Mouse (Mus musculus) stomach, embryonic 14.5 days (tissue): ENCODE results near the gene Arpc5l. TPM values are rescaled to one million over a fixed set of nuclear protein-coding genes. Genes with fewer than 3 reads are reported as not detected.
"Not testable (repeated sequence)": the region's sequence is repeated elsewhere in the genome, so short reads cannot be mapped to it uniquely, and the experiment has no call there.

ENCODE experiments used
- ATAC-seq: fragments of 200-750 bp; cut with Nextera tagmentation; 2 replicates; pipeline ENCODE4 v1.8.0; 2017; ENCODE audit warnings: low read depth, moderate TSS enrichment; ENCODE audit not compliant: insufficient number of reproducible peaks, insufficient read depth, low FRiP score
- H3K27ac ChIP-seq: fragments of 300-500 bp; sonication (generic); 2 replicates; pipeline ENCODE4 v1.5.1; 2014; ENCODE audit warnings: mild to moderate bottlenecking, low read length, moderate library complexity, mixed read lengths
- H3K27me3 ChIP-seq: fragments of 300-500 bp; sonication (generic); 2 replicates; pipeline ENCODE4 v1.6.1; 2014; ENCODE audit warnings: low read length, control low read depth, mixed read lengths; ENCODE audit not compliant: control insufficient read depth, insufficient read depth
- H3K36me3 ChIP-seq: fragments of 300-500 bp; sonication (generic); 2 replicates; pipeline ENCODE4 v1.6.1; 2014; ENCODE audit warnings: mild to moderate bottlenecking, control low read depth, low read length, moderate library complexity, mixed read lengths; ENCODE audit not compliant: control insufficient read depth, insufficient read depth
- H3K4me1 ChIP-seq: fragments of 300-500 bp; sonication (generic); 2 replicates; pipeline ENCODE4 v1.6.1; 2014; ENCODE audit warnings: low read length, control low read depth, mixed read lengths; ENCODE audit not compliant: control insufficient read depth, insufficient read depth
- H3K4me2 ChIP-seq: fragments of 300-500 bp; sonication (generic); replicated peaks from 2 replicates; pipeline ENCODE4 v1.6.1; 2014; ENCODE audit warnings: low read depth, low read length, control low read depth
- H3K4me3 ChIP-seq: fragments of 300-500 bp; sonication (generic); 2 replicates; pipeline ENCODE4 v1.5.1; 2014; ENCODE audit warnings: low read depth, low read length, control low read depth
- H3K9ac ChIP-seq: fragments of 300-500 bp; sonication (generic); replicated peaks from 2 replicates; pipeline ENCODE4 v1.6.1; 2014; ENCODE audit warnings: low read depth, mild to moderate bottlenecking, control low read depth, low read length, moderate library complexity, mixed read lengths
- H3K9me3 ChIP-seq: fragments of 300-500 bp; sonication (generic); 2 replicates; pipeline ENCODE4 v1.6.1; 2016; ENCODE audit warnings: low read depth, low read length, control low read depth; ENCODE audit not compliant: control insufficient read depth
- whole genome bisulfite sequencing: fragments of 180-500 bp; shearing (Covaris S2); extraction: QIAGEN DNeasy Blood & Tissue Kit; methylation state at CpG from one replicate; pipeline ENCODE4 v1.1.7; 2014; 5-methylcytosine and 5-hydroxymethylcytosine counted together
- polyA plus RNA-seq: library from polyadenylated mRNA; unstranded; fragments of >200 nt; fragmentation: Nextera tagmentation; extraction: Ambion mirVana; gene quantifications from 2 replicates; pipeline ENCODE4 v1.2.1, GENCODE M21; 2014

Arpc5l gene
- polyA plus RNA-seq, 1 experiment from 2014 or later, result 119 TPM

- H3K4me3 ChIP-seq, result peak overlapping the region; percentile 77
- H3K27me3 ChIP-seq, result no peaks in the 10 kb centered on the region
- ATAC-seq, result no peak
- H3K27ac ChIP-seq, result no peak overlapping the region
- WGBS, result 63% methylated on average over 5 of the region's 5 CpGs
- H3K9me3 ChIP-seq, result no peaks in the 10 kb centered on the region
- peak overlapping the region; percentile 94 for H3K4me2 ChIP-seq
- peak overlapping the region; percentile 92; the same call in 1 of the 2 replicates for H3K9ac ChIP-seq
- peaks cover 24% of the 10 kb centered on the region for H3K4me1 ChIP-seq
- H3K36me3 ChIP-seq, result peaks cover 42% of the 10 kb centered on the region
Measured at GRCm38 (mm10) chr2:39003512-39003911, 1.6 kb upstream of the Arpc5l start.

GRCm38 (mm10) chr2:39004372-39004771, 776 bp upstream of the Arpc5l start:
- under 1% methylated on average over 11 of the region's 11 CpGs for WGBS
- H3K4me1 ChIP-seq, result peaks cover 27% of the 10 kb centered on the region
- peaks cover 42% of the 10 kb centered on the region for H3K36me3 ChIP-seq
- H3K9me3 ChIP-seq, result no peaks in the 10 kb centered on the region
- peak overlapping the region; percentile 92 for H3K9ac ChIP-seq
- no peak for ATAC-seq
- H3K4me2 ChIP-seq, result peak overlapping the region; percentile 94
- no peaks in the 10 kb centered on the region for H3K27me3 ChIP-seq
- H3K4me3 ChIP-seq, result peak overlapping the region; percentile 77
- H3K27ac ChIP-seq, result peak overlapping the region; percentile 83; the same call in 1 of the 2 replicates

- ATAC-seq, result no peak
- Histone ChIP-seq H3K9ac (peak within 1 kb of the TSS; percentile 92), H3K4me1 (peaks cover 31% of the 10 kb centered on the region), H3K4me3 (peak within 1 kb of the TSS; percentile 77), H3K9me3 (no peaks in the 10 kb centered on the region), H3K27ac (peak within 1 kb of the TSS; percentile 83), H3K4me2 (peak within 1 kb of the TSS; percentile 94), H3K36me3 (peaks cover 31% of the 10 kb centered on the region), H3K27me3 (no peaks in the 10 kb centered on the region)
- 10% methylated on average over 15 of the region's 15 CpGs for WGBS
Measured at GRCm38 (mm10) chr2:39005574-39006079, 479 bp downstream of the Arpc5l start, which contains the start of gene Rpl35. Rpl35 (minus strand) TSS chr2:39005624.

GRCm38 (mm10) chr2:39006149-39006730, 1.1 kb downstream of the Arpc5l start:
- H3K27me3 ChIP-seq, result no peaks in the 10 kb centered on the region
- H3K27ac ChIP-seq, result no peak overlapping the region
- peaks cover 25% of the 10 kb centered on the region for H3K36me3 ChIP-seq
- H3K9ac ChIP-seq, result no peak overlapping the region
- H3K4me3 ChIP-seq, result peak overlapping the region; percentile 77
- ATAC-seq, result no peak
- WGBS, result 90% methylated on average over 14 of the region's 14 CpGs
- H3K9me3 ChIP-seq, result no peaks in the 10 kb centered on the region
- H3K4me1 ChIP-seq, result peaks cover 31% of the 10 kb centered on the region
- H3K4me2 ChIP-seq, result peak overlapping the region; percentile 94

GRCm38 (mm10) chr2:39007865-39008264, 2.7 kb downstream of the Arpc5l start:
- Histone ChIP-seq H3K27me3 (no peaks in the 10 kb centered on the region), H3K4me1 (peaks cover 30% of the 10 kb centered on the region), H3K27ac (peak overlapping the region; percentile 94), H3K9me3 (no peaks in the 10 kb centered on the region), H3K4me2 (peak overlapping the region; percentile 95), H3K36me3 (peaks cover 15% of the 10 kb centered on the region), H3K9ac (peak overlapping the region; percentile 90), H3K4me3 (peak overlapping the region; percentile 93)
- peak; percentile 89 for ATAC-seq
- under 1% methylated on average over 44 of the region's 44 CpGs for WGBS

- under 1% methylated on average over 23 of the region's 25 CpGs for WGBS
- peak overlapping the region; percentile 90 for H3K9ac ChIP-seq
- H3K4me2 ChIP-seq, result peak overlapping the region; percentile 95
- ATAC-seq, result peak; percentile 48
- no peaks in the 10 kb centered on the region for H3K9me3 ChIP-seq
- H3K27ac ChIP-seq, result peak overlapping the region; percentile 94
- peaks cover 24% of the 10 kb centered on the region for H3K4me1 ChIP-seq
- H3K27me3 ChIP-seq, result no peaks in the 10 kb centered on the region
- peak overlapping the region; percentile 93 for H3K4me3 ChIP-seq
- peaks cover 15% of the 10 kb centered on the region for H3K36me3 ChIP-seq
Measured at GRCm38 (mm10) chr2:39008350-39008851, 3.3 kb downstream of the Arpc5l start.

GRCm38 (mm10) chr2:39008954-39009365, 3.8 kb downstream of the Arpc5l start:
- H3K27me3 ChIP-seq, result no peaks in the 10 kb centered on the region
- peak overlapping the region; percentile 90 for H3K9ac ChIP-seq
- WGBS, result 12% methylated on average over 3 of the region's 3 CpGs
- no peaks in the 10 kb centered on the region for H3K9me3 ChIP-seq
- H3K4me3 ChIP-seq, result peak overlapping the region; percentile 93
- no peak for ATAC-seq
- H3K4me2 ChIP-seq, result peak overlapping the region; percentile 95
- peak overlapping the region; percentile 94 for H3K27ac ChIP-seq
- peaks cover 15% of the 10 kb centered on the region for H3K36me3 ChIP-seq
- H3K4me1 ChIP-seq, result peaks cover 19% of the 10 kb centered on the region; the same call in 1 of the 2 replicates

GRCm38 (mm10) chr2:39010144-39010543, 5.0 kb downstream of the Arpc5l start:
- H3K27me3 ChIP-seq, H3K9me3 ChIP-seq, H3K9ac ChIP-seq, ATAC-seq, H3K27ac ChIP-seq, H3K4me3 ChIP-seq, H3K4me2 ChIP-seq: not testable (repeated sequence)
- Histone ChIP-seq H3K4me1 (peaks cover 18% of the 10 kb centered on the region; the same call in 1 of the 2 replicates), H3K36me3 (peaks cover 27% of the 10 kb centered on the region)
- 92% methylated on average over 5 of the region's 5 CpGs for WGBS
